Mouse (Mus musculus) kidney, postnatal 0 days (tissue): ENCODE measurements at regions not wholly inside any gene's neighbourhood (a gene's known extent, or its start where the extent isn't known, plus 50 kb on each side); places are given as distances from the start of the nearest gene placed in this dataset.

Experiments
- ATAC-seq: fragments of 200-750 bp; cut with Nextera tagmentation; replicated peaks from 2 replicates; pipeline ENCODE4 v1.8.0; 2017; ENCODE audit warnings: low read depth, moderate number of reproducible peaks, moderate TSS enrichment, moderate library complexity; ENCODE audit not compliant: low FRiP score
- DNase-seq: peaks from one replicate; pipeline ENCODE4 v3.0.0-alpha.2; 2016; ENCODE audit warnings: low spot score
- H3K27ac ChIP-seq: fragments of 300-500 bp; sonication (generic); 2 replicates; pipeline ENCODE4 v1.5.1; 2014; ENCODE audit warnings: mild to moderate bottlenecking
- H3K27me3 ChIP-seq: fragments of 300-500 bp; sonication (generic); 2 replicates; pipeline ENCODE4 v1.6.1; 2014; ENCODE audit warnings: low read length, mixed read lengths; ENCODE audit not compliant: insufficient read depth
- H3K36me3 ChIP-seq: fragments of 300-500 bp; sonication (generic); 2 replicates; pipeline ENCODE4 v1.6.1; 2014; ENCODE audit warnings: low read length, mixed read lengths; ENCODE audit not compliant: insufficient read depth
- H3K4me1 ChIP-seq: fragments of 300-500 bp; sonication (generic); replicated peaks from 2 replicates; pipeline ENCODE4 v1.6.1; 2014; ENCODE audit warnings: antibody characterized with exemption, low read length, mixed read lengths; ENCODE audit not compliant: insufficient read depth
- H3K4me2 ChIP-seq: fragments of 300-500 bp; sonication (generic); 2 replicates; pipeline ENCODE4 v1.6.1; 2014; ENCODE audit warnings: mild to moderate bottlenecking, low read length, moderate library complexity, mixed read lengths
- H3K4me3 ChIP-seq: fragments of 300-500 bp; sonication (generic); replicated peaks from 2 replicates; pipeline ENCODE4 v1.5.1; 2014; ENCODE audit warnings: low read depth, low read length
- H3K9ac ChIP-seq: fragments of 300-500 bp; sonication (generic); 2 replicates; pipeline ENCODE4 v1.6.1; 2014; ENCODE audit warnings: low read depth, low read length
- H3K9me3 ChIP-seq: fragments of 300-500 bp; sonication (generic); replicated peaks from 2 replicates; pipeline ENCODE4 v1.6.1; 2016; ENCODE audit warnings: low read length, inconsistent platforms, mixed read lengths
- CTCF ChIP-seq: IDR thresholded peaks from 2 replicates; pipeline ENCODE4 v1.5.1; 2016; ENCODE audit warnings: antibody characterized with exemption, low read depth, mild to moderate bottlenecking, moderate library complexity
- WGBS: fragments of 180-500 bp; shearing (Covaris S2); extraction: QIAGEN DNeasy Blood & Tissue Kit; methylation state at CpG from one replicate; pipeline ENCODE4 v1.1.7; 2014; 5-methylcytosine and 5-hydroxymethylcytosine counted together

- Histone ChIP-seq H3K27ac (no peak overlapping the region), H3K9me3 (no peaks in the 10 kb centered on the region), H3K4me2 (no peak overlapping the region), H3K27me3 (no peaks in the 10 kb centered on the region), H3K36me3 (no peaks in the 10 kb centered on the region), H3K4me1 (no peaks in the 10 kb centered on the region), H3K9ac (no peak overlapping the region), H3K4me3 (no peak overlapping the region)
- DNase-seq (no peak), ATAC-seq (no peak)
- no peak for TF ChIP-seq CTCF
These were observed 1136.6 kb downstream of the D3Ertd751e start for GRCm38 (mm10) chr3:42878972-42879371.

- no peak for TF ChIP-seq CTCF
- DNase-seq = no peak
- no peak overlapping the region for H3K4me2 ChIP-seq
- no peaks in the 10 kb centered on the region for H3K27me3 ChIP-seq
- 70% methylated on average over 4 of the region's 4 CpGs for WGBS
- no peak overlapping the region for H3K4me3 ChIP-seq
- H3K9me3 ChIP-seq = no peaks in the 10 kb centered on the region
- H3K36me3 ChIP-seq = no peaks in the 10 kb centered on the region
- H3K4me1 ChIP-seq = no peaks in the 10 kb centered on the region
- no peak for ATAC-seq
- H3K9ac ChIP-seq = no peak overlapping the region
- H3K27ac ChIP-seq = no peak overlapping the region
These were observed 1142.1 kb downstream of the D3Ertd751e start for GRCm38 (mm10) chr3:42884481-42884880.

DNA sequence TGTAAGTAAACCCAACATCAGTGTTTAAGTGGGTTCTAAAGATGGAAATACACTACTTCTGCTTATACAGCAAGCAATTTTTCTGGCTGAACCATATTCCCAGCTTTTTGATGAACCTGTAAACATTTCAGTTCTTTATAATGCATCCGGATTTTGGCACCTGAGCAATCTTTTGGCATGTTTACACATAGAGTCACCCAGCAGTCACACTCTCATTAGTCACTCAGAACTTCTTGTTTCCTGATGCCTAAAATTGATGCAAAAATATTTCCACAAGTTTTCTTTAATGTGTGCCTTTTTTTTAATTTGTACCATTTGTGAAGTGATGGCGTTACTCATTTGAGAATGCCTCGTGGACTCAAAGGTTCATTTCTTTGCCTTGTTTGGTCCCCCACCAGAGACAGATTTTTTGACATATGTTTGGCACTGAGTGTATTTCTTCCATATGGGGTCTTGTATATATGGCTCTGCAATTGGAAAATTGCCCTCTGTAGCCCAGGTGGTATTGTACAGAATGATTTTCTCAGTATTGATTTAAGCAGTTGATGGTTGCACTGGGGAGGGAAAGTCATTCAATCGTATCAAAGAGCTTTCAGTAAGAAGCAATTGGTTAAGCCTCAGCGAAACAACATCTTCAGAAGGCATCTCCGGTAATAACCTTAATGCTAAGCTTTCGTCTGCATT lies 1149.7 kb downstream of the D3Ertd751e start:
- no peaks in the 10 kb centered on the region for H3K4me1 ChIP-seq
- no peak for ATAC-seq
- H3K9me3 ChIP-seq = no peaks in the 10 kb centered on the region
- no peak for DNase-seq
- H3K27ac ChIP-seq = no peak overlapping the region
- no peak overlapping the region for H3K9ac ChIP-seq
- whole genome bisulfite sequencing = 79% methylated on average over 7 of the region's 7 CpGs
- no peaks in the 10 kb centered on the region for H3K27me3 ChIP-seq
- TF ChIP-seq CTCF = no peak
- no peaks in the 10 kb centered on the region for H3K36me3 ChIP-seq
- H3K4me2 ChIP-seq = no peak overlapping the region
- no peak overlapping the region for H3K4me3 ChIP-seq

DNA sequence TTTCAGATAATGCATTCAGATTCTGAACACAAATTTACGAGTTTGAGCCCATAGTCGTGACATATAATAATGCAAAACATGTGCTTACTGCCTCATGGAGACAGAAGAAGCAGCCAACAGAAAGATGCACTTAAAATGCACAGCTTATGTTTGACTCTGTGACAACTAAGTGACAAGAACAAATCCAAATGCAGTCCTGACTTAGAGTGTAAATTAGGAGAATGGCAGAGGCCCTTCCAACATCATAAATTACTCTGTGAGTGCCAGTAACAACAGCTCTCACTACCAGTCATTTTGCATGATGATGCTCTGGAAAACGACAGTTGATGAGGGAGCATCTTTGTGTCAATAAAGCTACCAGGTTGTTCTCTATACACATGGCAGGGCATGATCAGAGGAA lies 1153.4 kb downstream of the D3Ertd751e start:
- Histone ChIP-seq H3K4me1 (no peaks in the 10 kb centered on the region), H3K27me3 (no peaks in the 10 kb centered on the region), H3K9ac (no peak overlapping the region), H3K9me3 (no peaks in the 10 kb centered on the region), H3K4me2 (no peak overlapping the region), H3K36me3 (no peaks in the 10 kb centered on the region), H3K27ac (no peak overlapping the region), H3K4me3 (no peak overlapping the region)
- TF ChIP-seq CTCF = no peak
- ATAC-seq (no peak), DNase-seq (no peak)
- 62% methylated on average over 3 of the region's 3 CpGs for WGBS

- Histone ChIP-seq H3K36me3 (no peaks in the 10 kb centered on the region), H3K4me1 (no peaks in the 10 kb centered on the region), H3K4me3 (no peak overlapping the region), H3K4me2 (no peak overlapping the region), H3K27ac (no peak overlapping the region), H3K27me3 (no peaks in the 10 kb centered on the region), H3K9me3 (no peaks in the 10 kb centered on the region), H3K9ac (no peak overlapping the region)
- ATAC-seq = no peak
- no peak for TF ChIP-seq CTCF
- DNase-seq = no peak
These were observed 1155.5 kb downstream of the D3Ertd751e start for GRCm38 (mm10) chr3:42897936-42898335.

- TF ChIP-seq CTCF = no peak
- H3K9ac ChIP-seq = no peak overlapping the region
- H3K36me3 ChIP-seq = no peaks in the 10 kb centered on the region
- no peaks in the 10 kb centered on the region for H3K9me3 ChIP-seq
- ATAC-seq (peak; percentile 80), DNase-seq (peak; percentile 1)
- no peaks in the 10 kb centered on the region for H3K4me1 ChIP-seq
- no peak overlapping the region for H3K27ac ChIP-seq
- H3K4me2 ChIP-seq = no peak overlapping the region
- H3K4me3 ChIP-seq = no peak overlapping the region
- no peaks in the 10 kb centered on the region for H3K27me3 ChIP-seq
- WGBS = 57% methylated on average over 2 of the region's 2 CpGs
These were observed 1156.5 kb downstream of the D3Ertd751e start for GRCm38 (mm10) chr3:42898934-42899333.

DNA sequence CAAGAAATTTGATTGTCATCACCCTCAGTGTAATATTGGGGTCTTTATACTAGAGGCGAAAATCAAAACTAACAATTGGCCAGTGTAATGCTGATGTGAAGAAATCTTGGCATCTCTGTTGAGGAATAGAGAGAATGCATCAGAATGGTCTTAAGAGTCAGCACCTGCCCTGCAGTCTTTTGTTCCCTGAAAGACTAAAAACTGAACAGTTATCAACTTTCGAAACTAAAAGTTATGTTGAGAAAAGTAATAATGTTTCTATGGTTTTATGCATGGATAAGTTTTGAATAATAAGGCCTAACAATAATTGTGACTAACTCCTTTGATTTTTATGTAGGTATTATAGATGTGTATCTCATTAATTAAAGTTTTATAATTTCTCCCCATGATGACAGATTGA lies 1158.6 kb downstream of the D3Ertd751e start:
- no peak for ATAC-seq
- 75% methylated on average over 2 of the region's 2 CpGs for WGBS
- no peaks in the 10 kb centered on the region for H3K27me3 ChIP-seq
- no peak for DNase-seq
- no peak overlapping the region for H3K4me3 ChIP-seq
- TF ChIP-seq CTCF = no peak
- no peak overlapping the region for H3K27ac ChIP-seq
- H3K4me1 ChIP-seq = no peaks in the 10 kb centered on the region
- no peak overlapping the region for H3K9ac ChIP-seq
- no peak overlapping the region for H3K4me2 ChIP-seq
- H3K9me3 ChIP-seq = no peaks in the 10 kb centered on the region
- H3K36me3 ChIP-seq = no peaks in the 10 kb centered on the region
